Mouse (Mus musculus): ENCODE measurements around the gene Ccl26.
"Not testable (repeated sequence)": the region's sequence is repeated elsewhere in the genome, so short reads cannot be mapped to it uniquely, and the experiment has no call there.

Ccl26 gene

DNA sequence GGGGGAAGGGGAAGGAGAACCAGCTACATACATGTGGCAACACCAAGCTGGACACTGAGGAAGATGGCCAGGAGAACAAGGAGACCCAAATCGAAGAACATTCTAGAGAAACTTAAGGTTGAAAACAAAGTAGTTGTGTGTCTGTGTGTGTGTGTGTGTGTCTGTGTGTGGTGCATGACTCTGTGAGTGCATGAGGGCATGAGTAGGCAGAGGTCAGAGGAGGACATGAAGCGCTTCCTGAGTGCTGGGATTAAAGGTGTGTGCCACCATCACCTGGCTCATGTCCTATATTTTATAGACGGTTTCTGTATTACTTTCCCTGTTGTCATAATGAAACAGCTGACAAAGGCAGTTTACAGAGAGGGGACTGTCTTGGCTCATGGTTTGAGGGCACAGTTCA lies at the start of gene Ccl26:
Gene Ccl26 (minus strand): TSS at position 101 of the 400 bp plus-strand sequence.
- DNase-seq (ENCODE audit: low read depth), result no peak

DNA sequence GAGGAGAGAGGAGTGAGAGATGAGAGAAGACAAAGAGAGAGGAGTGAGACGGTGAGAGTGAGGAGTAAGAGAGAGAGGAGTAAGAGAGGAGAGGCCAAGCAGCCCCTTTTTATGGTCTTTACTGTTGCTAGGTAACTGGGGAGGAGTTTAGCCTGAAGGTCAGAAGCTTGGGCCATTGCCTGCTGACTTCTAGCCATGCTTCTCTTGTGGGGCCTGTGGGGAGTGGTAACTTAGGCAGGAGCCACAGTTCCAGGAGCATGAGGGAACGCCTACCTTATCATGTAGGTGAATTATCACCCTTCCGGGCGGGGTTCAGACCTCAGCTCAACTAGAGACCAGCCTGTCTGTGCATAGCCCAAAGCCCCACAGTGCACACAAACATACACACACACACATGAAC lies 46.4 kb upstream of the Ccl26 start:
- no peak for DNase-seq (ENCODE audit: low read depth)

GRCm38 (mm10) chr5:135607581-135607980 lies 44.2 kb upstream of the Ccl26 start:
- DNase-seq (ENCODE audit: low read depth), result no peak

DNA sequence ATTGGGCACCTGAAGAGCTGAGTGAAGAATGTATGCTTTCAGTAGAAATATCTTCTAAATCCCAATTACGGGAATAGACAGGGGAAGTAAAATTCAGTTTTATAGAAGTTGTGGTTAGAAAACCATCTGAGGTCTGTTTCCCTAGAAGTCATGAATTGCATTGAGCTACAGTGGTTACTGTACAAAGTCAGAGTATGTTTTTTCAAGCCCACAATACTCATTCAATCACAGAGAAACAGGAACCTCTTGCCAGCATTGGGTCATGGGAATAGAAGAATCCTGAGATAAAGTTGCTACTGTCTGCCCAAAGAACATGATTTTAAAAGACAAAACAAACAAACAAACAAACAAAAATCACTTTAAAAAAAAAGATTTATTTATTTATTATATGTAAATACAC lies 43.3 kb upstream of the Ccl26 start:
- DNase-seq (ENCODE audit: low read depth), result not testable (repeated sequence)

DNA sequence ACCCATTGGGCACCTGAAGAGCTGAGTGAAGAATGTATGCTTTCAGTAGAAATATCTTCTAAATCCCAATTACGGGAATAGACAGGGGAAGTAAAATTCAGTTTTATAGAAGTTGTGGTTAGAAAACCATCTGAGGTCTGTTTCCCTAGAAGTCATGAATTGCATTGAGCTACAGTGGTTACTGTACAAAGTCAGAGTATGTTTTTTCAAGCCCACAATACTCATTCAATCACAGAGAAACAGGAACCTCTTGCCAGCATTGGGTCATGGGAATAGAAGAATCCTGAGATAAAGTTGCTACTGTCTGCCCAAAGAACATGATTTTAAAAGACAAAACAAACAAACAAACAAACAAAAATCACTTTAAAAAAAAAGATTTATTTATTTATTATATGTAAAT lies 41.3 kb upstream of the Ccl26 start:
- DNase-seq (ENCODE audit: low read depth), result not testable (repeated sequence)

DNA sequence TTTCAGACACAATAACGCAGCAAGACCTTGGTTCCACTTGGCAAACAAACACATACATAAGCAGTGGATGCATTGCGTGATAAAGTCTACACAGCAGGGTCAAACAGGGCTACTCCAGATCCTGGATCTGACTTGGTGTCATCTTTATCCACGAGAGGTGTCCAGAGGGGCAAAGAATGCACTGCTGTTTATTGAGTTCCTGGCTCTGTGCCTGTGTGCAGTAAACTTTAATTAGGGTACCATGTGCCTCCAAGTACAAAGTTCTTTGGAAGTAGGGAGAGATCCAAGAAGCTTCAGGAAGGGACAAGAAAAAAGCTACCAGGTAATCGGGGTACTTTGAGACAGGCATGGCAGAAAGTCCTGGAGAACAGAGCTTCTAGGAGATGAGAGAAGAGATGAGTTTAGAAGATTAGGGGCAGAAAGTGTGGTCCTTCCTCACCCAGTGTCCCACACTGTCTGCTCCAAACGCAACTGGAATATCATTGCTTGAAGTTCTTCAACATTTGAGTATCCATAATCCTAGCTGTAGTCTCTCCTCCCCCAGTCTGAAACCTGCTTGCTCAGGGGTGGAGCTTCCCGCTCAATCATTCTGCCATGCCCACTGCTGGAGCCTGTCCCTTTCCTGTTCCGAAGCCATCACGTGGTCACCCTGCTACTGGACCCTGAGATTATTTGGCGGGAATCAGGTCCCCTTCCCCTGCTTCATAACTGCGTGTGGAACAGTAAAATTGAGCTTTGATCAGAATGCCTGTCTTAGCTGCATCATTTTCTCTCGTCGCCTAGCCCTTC lies 26.8 kb upstream of the Ccl26 start:
- DNase-seq (ENCODE audit: low read depth), result no peak

DNA sequence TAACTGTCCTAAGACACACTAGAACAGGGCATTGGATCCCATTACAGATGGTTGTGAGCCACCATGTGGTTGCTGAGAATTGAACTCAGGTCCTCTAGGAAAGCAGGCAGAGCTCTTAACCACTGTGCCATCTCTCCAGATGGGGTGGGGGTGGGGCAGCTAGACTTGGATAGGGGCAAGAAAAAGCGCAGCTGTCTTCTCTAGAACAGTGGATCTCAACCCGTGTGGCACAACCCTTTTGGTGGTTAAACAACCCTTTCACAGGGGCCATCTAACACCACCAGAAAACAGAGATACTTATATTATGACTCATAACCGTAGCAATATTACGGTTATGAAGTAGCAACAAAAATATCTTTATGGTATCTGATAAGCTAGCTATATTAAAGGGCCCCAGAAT lies 24.4 kb upstream of the Ccl26 start:
- DNase-seq (ENCODE audit: low read depth), result no peak

DNA sequence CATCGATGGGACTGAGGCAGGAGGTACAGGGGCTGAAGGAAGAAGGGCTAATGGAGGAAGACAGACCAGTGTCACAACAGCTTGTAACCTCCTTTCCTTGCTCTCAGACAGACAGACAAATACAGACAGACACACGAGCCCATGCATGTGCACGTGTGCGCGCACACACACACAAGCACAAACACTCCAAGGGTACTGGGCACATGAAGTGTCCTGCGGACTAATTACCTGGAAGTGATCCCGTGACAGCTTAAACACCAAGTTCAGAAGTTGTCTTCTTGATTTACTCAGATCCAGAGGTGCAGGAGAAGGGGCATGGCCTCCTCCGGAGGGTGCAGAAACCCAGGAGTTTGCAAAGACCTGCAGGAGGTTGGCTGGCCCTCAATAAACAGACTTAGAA lies 22.3 kb upstream of the Ccl26 start:
- DNase-seq (ENCODE audit: low read depth), result no peak

GRCm38 (mm10) chr5:135582330-135582729 lies 19.0 kb upstream of the Ccl26 start:
- no peak for DNase-seq (ENCODE audit: low read depth)

DNA sequence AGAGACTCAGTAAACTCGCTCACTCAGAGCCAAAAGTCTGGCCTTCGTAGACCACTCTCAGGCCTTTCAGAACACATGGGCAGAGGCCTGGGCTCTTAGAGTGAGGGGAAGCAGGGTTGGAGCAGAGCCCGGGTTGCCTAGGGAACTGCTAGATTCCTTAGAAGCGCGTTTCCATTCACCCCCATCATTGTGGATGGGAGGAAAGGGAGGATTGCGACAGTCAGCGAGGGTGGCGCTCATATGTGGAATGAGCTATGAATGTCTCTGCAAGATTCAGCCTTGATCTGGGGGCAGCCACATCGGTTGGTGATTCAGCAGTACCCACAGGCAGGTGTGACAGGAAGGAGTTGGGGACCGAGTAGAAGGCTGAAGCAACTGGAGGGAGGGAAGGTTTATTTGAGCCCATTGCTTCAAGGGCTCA lies 16.0 kb upstream of the Ccl26 start:
- no peak for DNase-seq (ENCODE audit: low read depth)

- DNase-seq (ENCODE audit: low read depth), result no peak
These were observed 12.7 kb upstream of the Ccl26 start for GRCm38 (mm10) chr5:135576055-135576454.

DNA sequence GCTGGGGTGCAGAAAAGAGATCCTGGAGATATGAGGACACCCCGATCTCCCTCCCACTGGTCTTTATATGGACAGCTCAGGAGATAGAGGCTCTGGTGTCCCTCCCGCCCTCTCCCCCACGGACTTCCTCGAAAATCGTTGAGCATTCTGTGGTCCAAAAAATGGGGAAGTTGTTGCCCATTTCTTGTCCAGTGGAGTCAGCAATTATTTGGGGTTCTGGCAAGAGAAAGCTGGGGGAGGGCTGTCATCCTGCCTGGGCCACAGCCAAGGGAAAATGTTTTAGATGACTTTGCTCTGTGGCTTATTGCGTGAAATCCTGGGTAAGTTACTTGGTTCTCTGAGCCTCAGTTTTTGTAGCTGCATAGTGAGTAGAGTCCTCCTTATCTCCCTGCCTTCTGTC lies 9.6 kb upstream of the Ccl26 start, which contains the start of gene Ccl24:
Gene Ccl24 (minus strand): TSS at position 44 of the 400 bp plus-strand sequence.
- no peak for DNase-seq (ENCODE audit: low read depth)

DNA sequence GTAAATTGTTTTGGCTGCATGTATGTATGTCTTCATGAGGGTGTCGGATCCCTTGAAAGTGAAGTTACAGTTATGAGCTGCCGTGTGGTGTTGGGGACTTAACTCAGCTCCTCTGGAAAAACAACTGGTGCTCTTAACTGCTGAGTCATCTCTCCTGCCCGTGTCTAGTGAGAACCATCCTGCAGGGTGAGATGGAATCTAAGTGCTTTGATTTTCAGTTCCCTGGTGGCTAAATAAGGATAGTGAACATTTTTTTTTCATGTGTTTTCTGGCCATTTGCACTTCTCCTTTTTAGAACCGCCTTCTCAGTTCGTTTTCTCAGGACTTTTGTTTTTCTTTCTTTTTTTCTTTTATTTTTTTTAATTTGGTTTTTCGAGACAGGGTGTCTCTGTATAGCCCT lies 5.3 kb upstream of the Ccl26 start:
- no peak for DNase-seq (ENCODE audit: low read depth)

DNA sequence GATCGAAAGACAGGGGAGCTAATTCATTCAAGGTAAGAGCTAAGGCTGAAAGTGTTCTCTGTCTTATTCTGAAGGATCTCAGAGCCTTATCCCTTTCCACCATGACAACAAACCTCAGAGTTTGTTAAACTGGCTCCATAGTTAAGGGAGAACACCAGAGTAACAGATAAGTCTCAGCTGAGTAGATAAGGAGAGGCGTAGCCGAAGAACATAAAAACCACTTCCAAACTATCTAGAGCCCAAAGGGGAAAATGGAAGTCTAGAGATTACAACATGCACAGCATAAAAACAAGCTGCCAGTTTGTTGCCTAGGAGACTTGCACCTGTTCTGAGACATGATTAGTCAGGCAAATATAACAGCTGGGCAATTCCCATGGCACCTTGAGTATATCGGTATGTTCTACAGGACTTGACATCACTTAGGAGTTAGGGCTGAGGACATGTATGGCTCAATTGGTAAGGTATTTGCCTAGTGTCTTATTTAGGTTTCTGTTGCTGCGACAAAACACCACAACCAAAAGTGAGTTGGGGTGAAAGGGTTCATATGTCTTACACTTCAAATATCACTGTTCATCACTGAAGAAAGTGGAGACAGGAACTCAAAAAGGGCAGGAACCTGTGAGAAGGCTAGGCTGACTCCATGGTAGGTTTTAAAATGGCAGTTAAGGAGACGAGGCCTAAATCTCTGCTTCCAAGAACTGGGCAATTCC lies 4.3 kb upstream of the Ccl26 start:
- DNase-seq (ENCODE audit: low read depth), result no peak

DNA sequence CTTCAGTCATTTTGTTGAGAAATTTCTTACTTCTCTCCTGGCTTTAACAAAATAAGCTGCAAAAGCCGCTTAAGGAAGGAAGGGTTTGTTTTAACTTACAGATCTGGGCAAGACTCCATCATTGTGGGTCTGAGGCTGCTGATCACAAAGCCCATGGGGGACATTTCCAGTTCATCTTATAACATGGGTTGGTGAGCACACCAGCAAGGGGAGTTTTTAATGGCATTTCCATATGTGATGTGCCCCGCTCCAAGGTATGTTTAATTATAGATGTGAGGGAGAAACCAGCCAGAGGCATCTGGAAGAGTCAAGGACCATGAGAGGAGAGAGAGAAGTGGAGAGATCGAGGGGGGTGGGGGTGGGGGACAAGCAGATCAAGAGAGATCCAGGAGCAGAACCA lies 5.7 kb downstream of the Ccl26 start:
- DNase-seq (ENCODE audit: low read depth), result no peak

- no peak for DNase-seq (ENCODE audit: low read depth)
These were observed 6.3 kb downstream of the Ccl26 start for GRCm38 (mm10) chr5:135557051-135557450.

- DNase-seq (ENCODE audit: low read depth), result no peak
These were observed 7.1 kb downstream of the Ccl26 start for GRCm38 (mm10) chr5:135556259-135556658.

DNA sequence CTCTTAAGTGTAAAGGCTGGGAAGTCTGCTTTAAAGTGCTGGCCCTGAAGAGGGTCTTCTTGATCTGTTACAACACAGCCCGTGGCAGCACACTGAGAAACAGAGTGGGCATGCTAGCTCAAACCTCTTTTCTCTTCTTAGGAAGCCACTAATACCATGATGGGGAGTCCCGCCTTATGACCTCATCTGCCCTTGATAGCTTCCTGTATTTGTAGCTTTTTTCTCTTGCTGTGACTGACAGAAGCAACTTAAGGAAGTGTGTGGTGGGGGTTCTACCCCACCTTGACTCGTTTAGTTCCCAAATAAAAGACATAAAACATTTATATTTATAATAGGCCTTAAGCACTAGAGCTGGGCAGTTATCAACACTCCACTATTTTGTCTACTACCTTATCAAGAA lies 11.8 kb downstream of the Ccl26 start:
- DNase-seq (ENCODE audit: low read depth), result no peak

- DNase-seq (ENCODE audit: low read depth), result no peak
These were observed 12.5 kb downstream of the Ccl26 start for GRCm38 (mm10) chr5:135550910-135551309.

- DNase-seq (ENCODE audit: low read depth), result no peak
These were observed 15.4 kb downstream of the Ccl26 start for GRCm38 (mm10) chr5:135547990-135548389.

DNA sequence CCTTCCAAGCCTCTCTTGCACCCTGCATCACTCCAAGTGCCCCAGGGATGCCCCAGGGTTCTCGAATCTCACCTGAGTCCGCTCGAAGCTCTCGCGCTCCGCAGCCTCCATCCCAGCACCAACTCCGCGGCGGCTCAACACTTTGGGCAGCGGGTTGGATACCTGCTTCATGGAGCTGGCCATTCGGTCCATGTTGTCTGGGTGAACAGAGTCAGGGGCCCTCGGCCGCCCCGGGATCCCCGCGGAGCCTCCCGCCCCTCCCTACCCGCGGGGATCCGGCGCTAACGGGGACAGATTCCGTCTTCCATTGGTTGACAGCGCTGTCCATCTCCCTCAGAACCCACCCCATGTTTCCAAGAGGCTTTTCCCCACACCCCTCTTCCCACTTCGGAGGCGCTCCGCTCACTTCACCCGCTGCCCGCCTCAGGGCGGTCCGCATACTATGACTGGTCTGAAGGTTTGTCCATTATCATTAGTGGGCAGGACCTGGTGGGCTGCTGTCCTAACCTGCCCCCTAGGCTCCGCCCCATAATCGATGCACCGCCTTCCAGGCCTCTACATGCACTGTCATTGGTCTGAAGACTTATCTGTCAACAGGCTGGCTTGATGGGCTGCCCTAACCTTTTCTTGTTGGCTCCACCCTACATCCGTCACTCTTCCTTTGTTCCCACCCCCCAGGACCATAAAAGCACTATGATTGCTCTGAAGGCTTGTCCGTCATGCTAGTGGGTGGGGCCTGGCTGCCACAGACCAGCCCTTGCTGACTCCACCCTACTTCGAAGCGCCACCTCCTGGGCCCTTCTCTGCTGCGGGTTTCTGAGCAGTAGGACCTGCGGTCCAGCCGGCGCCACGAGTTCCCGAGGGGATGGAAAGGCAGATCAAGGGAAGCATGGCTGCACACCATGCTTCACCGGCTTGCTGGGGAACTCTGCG lies 18.2 kb downstream of the Ccl26 start, which contains the start of gene Hip1:
Gene Hip1 (minus strand): TSS at position 256 of the 933 bp plus-strand sequence.
- peak; percentile 90 for DNase-seq (ENCODE audit: low read depth)

DNA sequence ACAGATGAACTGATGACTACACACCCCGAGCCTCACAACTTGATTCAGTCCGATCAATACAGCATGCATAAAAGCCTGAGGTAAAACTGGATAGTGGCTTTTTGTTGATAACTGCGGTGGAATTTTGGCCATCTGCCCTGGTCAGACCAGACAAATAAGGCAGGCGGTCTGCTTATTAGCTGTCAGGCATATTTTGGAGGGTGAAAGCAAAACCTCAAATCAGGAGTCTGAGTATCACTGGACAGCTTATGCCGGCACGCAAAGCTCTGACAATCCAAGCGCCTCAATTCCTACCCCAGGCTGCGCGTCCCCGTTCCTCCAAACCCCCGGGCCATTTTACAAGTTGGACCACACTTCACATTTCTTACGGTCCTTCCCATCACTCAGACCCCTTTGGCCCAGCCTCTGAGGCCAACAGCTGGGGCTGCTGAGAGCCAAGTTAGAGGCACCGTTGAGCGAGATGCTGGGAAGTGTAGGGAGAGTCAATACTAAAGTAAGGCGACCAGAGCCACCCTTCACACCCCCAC lies 19.3 kb downstream of the Ccl26 start:
- no peak for DNase-seq (ENCODE audit: low read depth)

All from c-Kit-positive CD71-positive TER-119-negative erythroid progenitor cells, embryonic 14.5 days (primary cell).